Mouse (Mus musculus): ENCODE data around the gene Mboat2. TPM values are rescaled to one million over a fixed set of nuclear protein-coding genes. Genes with fewer than 3 reads are reported as not detected.
A peak's percentile ranks its signal among the peaks of the same experiment; 100 is the strongest.

The Mboat2 gene
- polyA plus RNA-seq, 1 experiment from 2014 or later, result 16.0 TPM

- ATAC-seq (replicated peaks; ENCODE audit: low FRiP score) (peak; percentile 69), DNase-seq (ENCODE audit: low spot score) (no peak)
- Histone ChIP-seq H3K27me3 (replicated peaks; ENCODE audit: control insufficient read depth, insufficient read depth, low read length) (no peaks in the 10 kb centered on the region), H3K9me3 (ENCODE audit: control insufficient read depth, low read length) (no peaks in the 10 kb centered on the region), H3K4me3 (ENCODE audit: low read depth, low read length) (no peak overlapping the region), H3K27ac (ENCODE audit: low read depth, low read length) (no peak overlapping the region), H3K9ac (ENCODE audit: low read depth, low read length) (no peak overlapping the region), H3K4me2 (no peak overlapping the region), H3K36me3 (ENCODE audit: control insufficient read depth, insufficient read depth, low read length) (no peaks in the 10 kb centered on the region), H3K4me1 (replicated peaks; ENCODE audit: control insufficient read depth, insufficient read depth, low read length) (no peaks in the 10 kb centered on the region)
- WGBS, result 38% methylated on average over 6 of the region's 6 CpGs
Observed at GRCm38 (mm10) chr12:24952147-24952546, 121.5 kb downstream of the Mboat2 start.

GRCm38 (mm10) chr12:24955137-24955536, 124.5 kb downstream of the Mboat2 start:
- Histone ChIP-seq H3K4me3 (ENCODE audit: low read depth, low read length) (no peak overlapping the region), H3K27ac (ENCODE audit: low read depth, low read length) (no peak overlapping the region), H3K4me1 (replicated peaks; ENCODE audit: control insufficient read depth, insufficient read depth, low read length) (no peaks in the 10 kb centered on the region), H3K27me3 (replicated peaks; ENCODE audit: control insufficient read depth, insufficient read depth, low read length) (no peaks in the 10 kb centered on the region), H3K9me3 (ENCODE audit: control insufficient read depth, low read length) (no peaks in the 10 kb centered on the region), H3K36me3 (ENCODE audit: control insufficient read depth, insufficient read depth, low read length) (no peaks in the 10 kb centered on the region), H3K4me2 (no peak overlapping the region), H3K9ac (ENCODE audit: low read depth, low read length) (no peak overlapping the region)
- ATAC-seq (replicated peaks; ENCODE audit: low FRiP score) (no peak), DNase-seq (ENCODE audit: low spot score) (no peak)
- WGBS, result 74% methylated on average over 9 of the region's 9 CpGs

- Histone ChIP-seq H3K4me1 (replicated peaks; ENCODE audit: control insufficient read depth, insufficient read depth, low read length) (no peaks in the 10 kb centered on the region; the same call in 1 of the 2 replicates), H3K4me3 (ENCODE audit: low read depth, low read length) (no peak overlapping the region), H3K36me3 (ENCODE audit: control insufficient read depth, insufficient read depth, low read length) (peaks cover 2% of the 10 kb centered on the region; the same call in 1 of the 2 replicates), H3K4me2 (no peak overlapping the region), H3K27me3 (replicated peaks; ENCODE audit: control insufficient read depth, insufficient read depth, low read length) (no peaks in the 10 kb centered on the region), H3K9ac (ENCODE audit: low read depth, low read length) (no peak overlapping the region), H3K9me3 (ENCODE audit: control insufficient read depth, low read length) (no peaks in the 10 kb centered on the region), H3K27ac (ENCODE audit: low read depth, low read length) (no peak overlapping the region)
- 91% methylated on average over 3 of the region's 3 CpGs for WGBS
- DNase-seq (ENCODE audit: low spot score), result no peak
- no peak for ATAC-seq (replicated peaks; ENCODE audit: low FRiP score)
Observed at GRCm38 (mm10) chr12:24958526-24958925, 127.8 kb downstream of the Mboat2 start.

- Histone ChIP-seq H3K4me3 (ENCODE audit: low read depth, low read length) (no peak overlapping the region), H3K36me3 (ENCODE audit: control insufficient read depth, insufficient read depth, low read length) (peaks cover 2% of the 10 kb centered on the region; the same call in 1 of the 2 replicates), H3K9me3 (ENCODE audit: control insufficient read depth, low read length) (no peaks in the 10 kb centered on the region), H3K4me2 (no peak overlapping the region), H3K9ac (ENCODE audit: low read depth, low read length) (no peak overlapping the region), H3K4me1 (replicated peaks; ENCODE audit: control insufficient read depth, insufficient read depth, low read length) (peaks cover 2% of the 10 kb centered on the region; the same call in 1 of the 2 replicates), H3K27ac (ENCODE audit: low read depth, low read length) (no peak overlapping the region), H3K27me3 (replicated peaks; ENCODE audit: control insufficient read depth, insufficient read depth, low read length) (no peaks in the 10 kb centered on the region)
- DNase-seq (ENCODE audit: low spot score) (no peak), ATAC-seq (replicated peaks; ENCODE audit: low FRiP score) (no peak)
- WGBS, result 88% methylated on average over 7 of the region's 7 CpGs
Observed at GRCm38 (mm10) chr12:24961821-24962220, 131.1 kb downstream of the Mboat2 start.

GRCm38 (mm10) chr12:24962362-24962967, 131.8 kb downstream of the Mboat2 start:
- Histone ChIP-seq H3K4me1 (replicated peaks; ENCODE audit: control insufficient read depth, insufficient read depth, low read length) (peaks cover 2% of the 10 kb centered on the region; the same call in 1 of the 2 replicates), H3K27ac (ENCODE audit: low read depth, low read length) (no peak overlapping the region), H3K9me3 (ENCODE audit: control insufficient read depth, low read length) (no peaks in the 10 kb centered on the region), H3K36me3 (ENCODE audit: control insufficient read depth, insufficient read depth, low read length) (peaks cover 2% of the 10 kb centered on the region; the same call in 1 of the 2 replicates), H3K9ac (ENCODE audit: low read depth, low read length) (no peak overlapping the region), H3K4me3 (ENCODE audit: low read depth, low read length) (no peak overlapping the region), H3K27me3 (replicated peaks; ENCODE audit: control insufficient read depth, insufficient read depth, low read length) (no peaks in the 10 kb centered on the region), H3K4me2 (no peak overlapping the region)
- 89% methylated on average over 11 of the region's 11 CpGs for WGBS
- DNase-seq (ENCODE audit: low spot score) (no peak), ATAC-seq (replicated peaks; ENCODE audit: low FRiP score) (no peak)

- peak overlapping the region; percentile 12; the same call in 1 of the 2 replicates for H3K4me2 ChIP-seq
- peaks cover 2% of the 10 kb centered on the region; the same call in 1 of the 2 replicates for H3K4me1 ChIP-seq (replicated peaks; ENCODE audit: control insufficient read depth, insufficient read depth, low read length)
- H3K27me3 ChIP-seq (replicated peaks; ENCODE audit: control insufficient read depth, insufficient read depth, low read length), result no peaks in the 10 kb centered on the region
- no peak overlapping the region for H3K27ac ChIP-seq (ENCODE audit: low read depth, low read length)
- DNase-seq (ENCODE audit: low spot score) (no peak), ATAC-seq (replicated peaks; ENCODE audit: low FRiP score) (peak; percentile 68)
- H3K36me3 ChIP-seq (ENCODE audit: control insufficient read depth, insufficient read depth, low read length), result peaks cover 2% of the 10 kb centered on the region; the same call in 1 of the 2 replicates
- WGBS, result 54% methylated on average over 13 of the region's 13 CpGs
- peak overlapping the region; percentile 4; the same call in 1 of the 2 replicates for H3K9ac ChIP-seq (ENCODE audit: low read depth, low read length)
- no peaks in the 10 kb centered on the region for H3K9me3 ChIP-seq (ENCODE audit: control insufficient read depth, low read length)
- H3K4me3 ChIP-seq (ENCODE audit: low read depth, low read length), result no peak overlapping the region
Observed at GRCm38 (mm10) chr12:24963393-24964022, 132.8 kb downstream of the Mboat2 start.

GRCm38 (mm10) chr12:24965406-24965805, 134.7 kb downstream of the Mboat2 start:
- peaks cover 2% of the 10 kb centered on the region; the same call in 1 of the 2 replicates for H3K36me3 ChIP-seq (ENCODE audit: control insufficient read depth, insufficient read depth, low read length)
- peaks cover 2% of the 10 kb centered on the region; the same call in 1 of the 2 replicates for H3K4me1 ChIP-seq (replicated peaks; ENCODE audit: control insufficient read depth, insufficient read depth, low read length)
- no peak overlapping the region for H3K27ac ChIP-seq (ENCODE audit: low read depth, low read length)
- H3K9ac ChIP-seq (ENCODE audit: low read depth, low read length), result no peak overlapping the region
- no peak overlapping the region for H3K4me2 ChIP-seq
- WGBS, result 79% methylated on average over 6 of the region's 6 CpGs
- DNase-seq (ENCODE audit: low spot score) (no peak), ATAC-seq (replicated peaks; ENCODE audit: low FRiP score) (no peak)
- no peak overlapping the region for H3K4me3 ChIP-seq (ENCODE audit: low read depth, low read length)
- no peaks in the 10 kb centered on the region for H3K9me3 ChIP-seq (ENCODE audit: control insufficient read depth, low read length)
- H3K27me3 ChIP-seq (replicated peaks; ENCODE audit: control insufficient read depth, insufficient read depth, low read length), result no peaks in the 10 kb centered on the region

- Histone ChIP-seq H3K27ac (ENCODE audit: low read depth, low read length) (no peak overlapping the region), H3K4me2 (no peak overlapping the region), H3K9ac (ENCODE audit: low read depth, low read length) (no peak overlapping the region), H3K36me3 (ENCODE audit: control insufficient read depth, insufficient read depth, low read length) (no peaks in the 10 kb centered on the region), H3K9me3 (ENCODE audit: control insufficient read depth, low read length) (no peaks in the 10 kb centered on the region), H3K27me3 (replicated peaks; ENCODE audit: control insufficient read depth, insufficient read depth, low read length) (no peaks in the 10 kb centered on the region), H3K4me3 (ENCODE audit: low read depth, low read length) (no peak overlapping the region), H3K4me1 (replicated peaks; ENCODE audit: control insufficient read depth, insufficient read depth, low read length) (peaks cover 2% of the 10 kb centered on the region; the same call in 1 of the 2 replicates)
- 83% methylated on average over 2 of the region's 2 CpGs for WGBS
- ATAC-seq (replicated peaks; ENCODE audit: low FRiP score) (no peak), DNase-seq (ENCODE audit: low spot score) (no peak)
Observed at GRCm38 (mm10) chr12:24966046-24966445, 135.4 kb downstream of the Mboat2 start.

Measured in liver, embryonic 11.5 days (tissue).